Mouse (Mus musculus) lung, adult 18-20 months (tissue): Measurements from ENCODE around the gene Chrnd.
A peak's percentile ranks its signal among the peaks of the same experiment; 100 is the strongest.

Experiments used
- DNase-seq, 2 experiments: peaks; one replicate each; pipeline ENCODE4 v3.0.0; 2022; ENCODE audit warnings: mixed read lengths in 2 of 2

The Chrnd gene

GRCm38 (mm10) chr1:87239056-87239455 lies 48.6 kb downstream of the Chrnd start:
- DNase-seq, result no peak

GRCm38 (mm10) chr1:87243021-87243420 lies 52.6 kb downstream of the Chrnd start:
- no peak for DNase-seq

GRCm38 (mm10) chr1:87245430-87245829 lies 55.0 kb downstream of the Chrnd start:
- no peak for DNase-seq

- peak; percentile 39 to 53 for DNase-seq
These were observed 55.8 kb downstream of the Chrnd start for GRCm38 (mm10) chr1:87245929-87246815.
